Mouse (Mus musculus) NIH3T3 (cell line): ENCODE measurements around the gene Pmpca.

ENCODE experiments used
- DNase-seq: peaks from one replicate; pipeline ENCODE4 v3.0.0-alpha.2; 2012; ENCODE audit warnings: low read depth

Pmpca gene

GRCm38 (mm10) chr2:26389154-26389690 is at the start of gene Pmpca, which contains the start of gene Entr1:
Pmpca (plus strand) TSS chr2:26389339.
Entr1 (minus strand) TSS chr2:26389316.
- DNase-seq, result peak; percentile 90

- DNase-seq, result no peak
These were observed 47.6 kb upstream of the Pmpca start for GRCm38 (mm10) chr2:26341510-26341981.

- no peak for DNase-seq
These were observed 47.1 kb upstream of the Pmpca start for GRCm38 (mm10) chr2:26342044-26342443.

GRCm38 (mm10) chr2:26342609-26343490 is 46.3 kb upstream of the Pmpca start:
- DNase-seq, result no peak

GRCm38 (mm10) chr2:26348241-26348640 is 40.9 kb upstream of the Pmpca start:
- no peak for DNase-seq

GRCm38 (mm10) chr2:26351358-26352290 is 37.5 kb upstream of the Pmpca start, which contains the start of gene Dnlz:
Dnlz (minus strand) TSS chr2:26352110.
- peak; percentile 96 for DNase-seq

GRCm38 (mm10) chr2:26352291-26352910 is 36.7 kb upstream of the Pmpca start:
- no peak for DNase-seq

GRCm38 (mm10) chr2:26353066-26353980 is 35.8 kb upstream of the Pmpca start:
- no peak for DNase-seq

GRCm38 (mm10) chr2:26354401-26354800 is 34.7 kb upstream of the Pmpca start:
- DNase-seq, result no peak

GRCm38 (mm10) chr2:26356231-26356630 is 32.9 kb upstream of the Pmpca start:
- DNase-seq, result no peak

- DNase-seq, result no peak
These were observed 32.5 kb upstream of the Pmpca start for GRCm38 (mm10) chr2:26356678-26357077.

GRCm38 (mm10) chr2:26357484-26357883 is 31.7 kb upstream of the Pmpca start:
- no peak for DNase-seq

- DNase-seq, result no peak
These were observed 30.3 kb upstream of the Pmpca start for GRCm38 (mm10) chr2:26358667-26359320.

GRCm38 (mm10) chr2:26359983-26360382 is 29.2 kb upstream of the Pmpca start:
- DNase-seq, result no peak

GRCm38 (mm10) chr2:26360772-26361171 is 28.4 kb upstream of the Pmpca start, which contains the start of gene Card9:
Card9 (minus strand) TSS chr2:26360918.
- DNase-seq, result no peak

- no peak for DNase-seq
These were observed 26.1 kb upstream of the Pmpca start for GRCm38 (mm10) chr2:26362991-26363390.

GRCm38 (mm10) chr2:26363481-26363880 is 25.7 kb upstream of the Pmpca start:
- no peak for DNase-seq

GRCm38 (mm10) chr2:26364738-26365465 is 24.2 kb upstream of the Pmpca start:
- peak; percentile 67 for DNase-seq

GRCm38 (mm10) chr2:26367911-26368310 is 21.2 kb upstream of the Pmpca start:
- DNase-seq, result no peak
